Mouse (Mus musculus) heart, postnatal 10 days (tissue): ENCODE measurements around the gene Eif2b5. TPM values are rescaled to one million over a fixed set of nuclear protein-coding genes. Genes with fewer than 3 reads are reported as not detected.
"Not testable (repeated sequence)": the region's sequence is repeated elsewhere in the genome, so short reads cannot be mapped to it uniquely, and the experiment has no call there.

Experiments used
- DNase-seq, 2 experiments: peaks; one replicate each; pipeline ENCODE4 v3.0.0; 2021
- intact Hi-C: fragments of 180-260 bp; cut with DNase I; formaldehyde crosslinking; loops from one replicate; pipeline ENCODE4 v1.15.1; 2025
- total RNA-seq, 2 experiments: library from RNA; stranded (reverse); gene quantifications; 2 replicates each; pipeline ENCODE4 v1.2.3; 2021

Eif2b5 gene
- total RNA-seq = 10 to 100 TPM; 52.7 to 54.2 TPM

DNA sequence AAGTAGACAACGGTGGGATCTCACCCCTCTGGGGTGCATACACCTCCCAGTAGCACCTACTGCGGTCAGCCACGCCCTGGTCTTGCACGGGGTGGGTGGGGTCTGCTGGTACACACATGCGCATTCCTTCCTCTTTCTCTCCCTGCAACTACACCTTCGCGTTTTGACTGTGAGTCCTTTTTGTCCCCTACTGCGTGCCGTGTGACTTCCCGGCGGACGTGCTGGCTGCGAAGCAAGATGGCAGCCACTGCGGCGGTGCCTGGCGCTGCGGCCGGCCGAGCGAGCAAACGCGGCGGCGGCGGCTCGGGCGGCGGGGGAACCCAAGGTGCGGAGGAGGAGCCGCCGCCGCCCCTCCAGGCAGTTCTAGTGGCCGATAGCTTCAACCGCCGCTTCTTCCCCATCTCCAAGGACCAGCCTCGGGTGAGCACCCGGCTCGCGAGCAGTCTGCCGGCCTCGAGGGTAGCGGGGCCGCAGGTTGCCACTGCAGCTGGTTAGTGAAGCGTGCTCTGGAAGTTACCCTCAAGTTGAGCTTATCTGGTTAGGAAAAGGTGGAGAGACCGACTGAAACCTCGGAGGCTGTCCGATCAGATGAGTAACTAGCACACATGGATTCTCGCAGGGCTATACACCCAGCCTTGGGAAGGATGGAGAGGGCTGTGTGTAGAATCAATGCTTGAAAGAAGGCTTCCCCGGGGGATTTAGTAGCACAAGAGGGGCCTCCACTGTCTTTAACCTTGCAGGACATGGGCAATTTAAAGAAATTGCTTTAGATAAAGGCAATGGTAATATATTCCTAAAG, at the start of gene Eif2b5:
Gene Eif2b5 (plus strand): TSS at position 141 of the 799 bp plus-strand sequence.
- intact Hi-C loops = loop anchor here (2.0 to 10.0 kb wide), 4 partner anchors 18 to 284 kb away; partner anchors contain the start of genes Camk2n2 and Dvl3
- DNase-seq = peak; percentile 97

GRCm38 (mm10) chr16:20451774-20452173, 46.8 kb upstream of the Eif2b5 start:
- intact Hi-C loops = no loop called here
- DNase-seq = no peak

DNA sequence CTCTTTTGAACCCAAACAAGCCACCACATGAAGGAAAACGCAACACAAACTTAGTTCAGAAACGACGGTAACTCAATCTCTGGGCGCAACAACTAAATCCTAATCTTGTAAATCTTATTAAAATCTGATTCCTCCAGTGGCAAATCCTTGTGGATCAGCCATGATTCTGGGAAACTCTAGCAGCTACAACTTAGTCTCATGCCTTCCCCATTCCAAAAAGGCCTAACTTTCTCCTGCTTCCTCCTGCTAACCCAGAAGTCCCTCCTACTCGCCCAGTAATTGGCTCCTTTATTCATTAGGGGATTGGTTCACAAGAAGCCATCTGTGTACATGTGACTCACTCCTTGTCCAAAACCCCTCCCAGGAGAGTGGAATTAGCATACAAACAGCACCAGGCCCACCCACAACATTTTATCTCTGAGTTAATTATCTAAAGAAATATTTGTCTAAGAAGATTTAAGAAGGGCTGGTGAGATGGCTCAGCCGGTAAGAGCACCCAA, 44.4 kb upstream of the Eif2b5 start:
- DNase-seq = no peak
- intact Hi-C loops = no loop called here

- intact Hi-C loops = no loop called here
- no peak for DNase-seq
Measured at GRCm38 (mm10) chr16:20456106-20456505, 42.5 kb upstream of the Eif2b5 start.

DNA sequence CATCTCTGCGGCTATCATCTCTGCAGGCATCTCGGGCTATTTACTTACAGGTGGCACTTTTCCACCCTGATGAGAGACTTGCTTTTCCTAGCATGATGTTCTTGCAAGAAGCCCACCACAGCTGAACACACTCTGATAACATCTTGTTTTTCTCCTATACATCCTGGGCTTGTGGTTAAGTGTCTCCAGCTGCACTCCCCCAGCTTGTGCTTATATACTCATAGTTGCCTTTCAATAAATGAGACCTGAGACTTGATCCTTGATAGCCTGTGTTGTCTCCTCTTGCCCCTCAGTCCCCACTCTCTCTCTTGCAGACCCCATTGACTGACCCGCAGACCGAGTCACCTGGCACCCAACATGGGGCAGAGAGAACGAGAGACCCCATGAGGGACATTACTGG, 39.9 kb upstream of the Eif2b5 start:
- DNase-seq, intact Hi-C loops: not testable (repeated sequence)

- intact Hi-C loops = no loop called here
- DNase-seq = no peak
Measured at GRCm38 (mm10) chr16:20464725-20465124, 33.9 kb upstream of the Eif2b5 start.

DNA sequence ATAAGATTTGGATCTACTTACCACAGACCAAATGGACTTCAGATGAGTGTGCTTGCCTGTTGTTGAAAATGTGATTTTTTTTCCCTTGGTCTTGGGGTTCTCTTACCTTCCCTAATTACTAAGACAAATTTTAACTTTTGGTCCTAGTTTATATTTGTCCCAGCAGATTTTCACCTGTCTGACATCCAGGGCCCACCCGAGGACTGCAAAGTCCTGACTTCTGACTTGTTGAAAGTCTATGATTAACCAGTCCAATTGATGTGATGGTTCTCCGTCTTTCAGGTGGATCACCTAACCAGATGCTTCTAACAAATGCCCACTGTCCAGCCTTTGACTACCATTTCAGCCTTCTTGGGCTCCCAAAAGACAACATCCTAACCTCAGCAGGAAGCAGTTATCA, 27.6 kb upstream of the Eif2b5 start:
- intact Hi-C loops = loop anchor here (5.0 kb wide), 1 partner anchor 44 kb away; the partner anchor contains the start of gene Abcc5
- no peak for DNase-seq

- intact Hi-C loops = loop anchor here (5.0 kb wide), 1 partner anchor 44 kb away; the partner anchor contains the start of gene Abcc5
- DNase-seq = no peak
Measured at GRCm38 (mm10) chr16:20471686-20472085, 26.9 kb upstream of the Eif2b5 start.

DNA sequence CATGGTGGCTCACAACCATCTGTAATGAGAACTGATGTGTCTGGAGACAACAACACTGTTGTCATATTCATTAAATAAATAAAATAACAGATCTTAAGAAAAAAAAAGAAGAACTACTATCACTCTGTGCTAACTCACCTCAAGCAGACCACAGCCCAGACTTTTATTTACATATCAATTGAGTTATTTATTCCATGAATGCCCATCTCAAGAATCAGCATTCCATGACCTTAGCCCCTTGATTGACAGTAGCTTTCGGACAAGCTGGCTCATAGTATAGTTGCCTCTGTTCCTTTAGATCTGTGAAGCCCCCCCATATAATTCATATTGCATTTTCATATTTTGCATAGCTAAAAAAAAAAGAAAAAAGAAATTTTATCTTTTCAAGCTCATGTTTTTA, 24.9 kb upstream of the Eif2b5 start:
- intact Hi-C loops = loop anchor here (5.0 kb wide), 1 partner anchor 46 kb away; the partner anchor contains the start of gene Abcc5
- DNase-seq = no peak

GRCm38 (mm10) chr16:20474211-20474610, 24.4 kb upstream of the Eif2b5 start:
- DNase-seq = no peak
- intact Hi-C loops = loop anchor here (5.0 kb wide), 1 partner anchor 47 kb away; the partner anchor contains the start of gene Abcc5

- no peak for DNase-seq
- intact Hi-C loops = loop anchor here (5.0 kb wide), 2 partner anchors 47 to 172 kb away; partner anchors contain the start of genes Abcc5 and Parl
Measured at GRCm38 (mm10) chr16:20474786-20475185, 23.8 kb upstream of the Eif2b5 start.

GRCm38 (mm10) chr16:20475335-20475734, 23.3 kb upstream of the Eif2b5 start:
- DNase-seq = no peak
- intact Hi-C loops = loop anchor here (5.0 kb wide), 1 partner anchor 173 kb away; the partner anchor contains the start of gene Parl

DNA sequence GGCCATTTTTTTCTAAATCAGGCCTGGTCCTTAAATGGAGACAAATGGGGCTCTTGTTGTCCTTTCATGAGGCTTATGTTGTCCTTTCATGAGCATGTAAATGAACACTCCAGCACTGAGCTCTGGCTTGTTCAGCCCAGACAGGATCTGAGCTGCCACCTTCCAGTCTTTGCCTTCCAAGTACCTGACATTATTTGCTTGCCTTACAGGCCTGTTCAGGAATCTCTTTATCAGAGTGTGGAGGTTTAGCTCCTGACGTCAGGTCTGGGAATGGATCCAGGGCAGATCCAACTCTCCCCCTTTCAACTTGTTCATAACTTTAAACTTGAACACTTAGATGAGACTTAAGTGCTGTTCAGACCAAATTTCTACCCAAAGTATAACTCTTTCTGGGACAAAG, 21.8 kb upstream of the Eif2b5 start:
- intact Hi-C loops = loop anchor here (5.0 kb wide), 1 partner anchor 175 kb away; the partner anchor contains the start of gene Parl
- DNase-seq = peak; percentile 82 to 86

DNA sequence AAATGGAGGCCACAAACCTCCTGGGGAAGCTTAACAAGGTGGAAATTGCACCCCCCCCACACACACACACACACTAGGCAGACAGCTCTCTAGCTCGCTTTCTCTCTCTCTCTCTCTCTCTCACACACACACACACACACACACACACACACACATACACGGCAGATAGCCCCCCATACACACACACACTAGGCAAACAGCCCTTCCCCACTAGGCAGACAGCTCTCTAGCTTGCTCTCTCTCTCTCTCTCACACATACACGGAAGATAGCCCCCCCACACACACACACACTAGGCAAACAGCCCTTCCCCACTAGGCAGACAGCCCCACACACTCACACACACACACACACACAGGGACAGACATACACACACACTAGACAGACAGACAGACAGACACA, 21.3 kb upstream of the Eif2b5 start:
- DNase-seq = no peak
- intact Hi-C loops = loop anchor here (5.0 kb wide), 1 partner anchor 175 kb away; the partner anchor contains the start of gene Parl

GRCm38 (mm10) chr16:20478504-20478903, 20.1 kb upstream of the Eif2b5 start:
- intact Hi-C loops = loop anchor here (5.0 kb wide), 1 partner anchor 176 kb away; the partner anchor contains the start of gene Parl
- DNase-seq = peak; percentile 6 to 12

DNA sequence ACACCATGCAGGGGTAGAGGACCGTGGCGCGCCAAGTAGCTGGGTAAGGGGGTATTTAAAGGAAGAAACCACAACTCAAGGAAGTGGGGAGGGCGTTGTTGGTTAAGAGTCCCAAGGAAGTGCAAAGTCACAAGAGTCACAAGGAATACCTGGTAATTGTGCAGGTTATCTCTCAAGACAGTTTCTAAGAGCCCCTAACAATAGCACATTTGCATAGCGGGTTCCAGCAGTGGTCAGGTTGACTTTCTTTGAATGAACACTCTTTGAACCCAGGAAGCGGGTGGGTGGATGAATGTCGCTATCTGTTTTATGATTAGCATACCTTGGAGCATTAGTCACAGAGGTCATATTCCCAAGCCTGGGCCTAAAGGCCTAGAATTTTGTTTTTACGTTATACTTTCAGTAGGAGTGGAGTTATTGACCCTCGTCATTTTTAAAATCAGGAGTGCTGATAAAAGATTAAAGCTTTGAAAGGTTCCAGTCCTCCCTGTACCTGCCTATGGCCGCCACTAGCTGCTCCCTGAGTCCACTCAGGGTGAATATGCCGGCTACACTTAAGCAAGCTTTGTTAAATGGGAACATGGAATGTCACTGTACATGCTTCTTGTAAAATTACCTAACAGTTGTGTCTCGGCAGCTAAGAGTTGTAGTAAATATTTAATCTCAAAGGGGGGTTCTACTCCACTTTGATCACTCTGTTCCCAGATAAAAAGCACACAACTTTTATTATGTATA, 19.4 kb upstream of the Eif2b5 start:
- intact Hi-C loops = loop anchor here (5.0 kb wide), 1 partner anchor 177 kb away; the partner anchor contains the start of gene Parl
- not testable (repeated sequence) for DNase-seq

DNA sequence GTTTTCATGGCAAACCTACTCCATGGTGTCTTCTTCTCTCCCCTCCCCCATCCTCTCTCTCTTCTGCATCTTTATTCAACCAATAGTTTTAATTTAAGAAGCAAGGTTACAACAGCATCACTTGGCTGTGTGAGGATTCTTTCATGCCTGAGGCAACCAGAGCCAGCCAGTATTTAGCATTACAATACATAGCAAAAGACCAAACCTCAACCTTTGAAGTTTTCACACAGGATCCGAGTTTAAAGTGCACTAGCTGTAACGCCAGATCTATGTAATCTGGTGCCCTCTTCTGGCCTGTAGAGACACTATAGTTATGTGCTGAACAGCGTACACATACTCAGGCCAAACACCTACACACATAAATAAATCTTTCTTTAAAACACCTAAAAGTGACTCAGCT, 18.5 kb upstream of the Eif2b5 start:
- intact Hi-C loops = no loop called here
- DNase-seq = peak; percentile 22 to 26

GRCm38 (mm10) chr16:20481746-20482145, 16.9 kb upstream of the Eif2b5 start:
- no peak for DNase-seq
- intact Hi-C loops = no loop called here

GRCm38 (mm10) chr16:20483716-20484115, 14.9 kb upstream of the Eif2b5 start:
- DNase-seq, intact Hi-C loops: not testable (repeated sequence)

GRCm38 (mm10) chr16:20485061-20485460, 13.6 kb upstream of the Eif2b5 start:
- intact Hi-C loops = no loop called here
- DNase-seq = no peak

- no peak for DNase-seq
- intact Hi-C loops = no loop called here
Measured at GRCm38 (mm10) chr16:20486048-20486447, 12.6 kb upstream of the Eif2b5 start.
